Mouse (Mus musculus) central nervous system, embryonic 18 days (tissue): ENCODE measurements around the gene Vsir. TPM values are rescaled to one million over a fixed set of nuclear protein-coding genes. Genes with fewer than 3 reads are reported as not detected.

ENCODE experiments used
- polyA plus RNA-seq: library from polyadenylated mRNA; depleted of rRNA; stranded (reverse); fragments of >200 nt; gene quantifications from 2 replicates; pipeline ENCODE4 v1.2.3, GENCODE M21; 2012; rRNA removed

Vsir gene
- 3.9 and 4.6 TPM in 2 replicates for polyA plus RNA-seq

DNA sequence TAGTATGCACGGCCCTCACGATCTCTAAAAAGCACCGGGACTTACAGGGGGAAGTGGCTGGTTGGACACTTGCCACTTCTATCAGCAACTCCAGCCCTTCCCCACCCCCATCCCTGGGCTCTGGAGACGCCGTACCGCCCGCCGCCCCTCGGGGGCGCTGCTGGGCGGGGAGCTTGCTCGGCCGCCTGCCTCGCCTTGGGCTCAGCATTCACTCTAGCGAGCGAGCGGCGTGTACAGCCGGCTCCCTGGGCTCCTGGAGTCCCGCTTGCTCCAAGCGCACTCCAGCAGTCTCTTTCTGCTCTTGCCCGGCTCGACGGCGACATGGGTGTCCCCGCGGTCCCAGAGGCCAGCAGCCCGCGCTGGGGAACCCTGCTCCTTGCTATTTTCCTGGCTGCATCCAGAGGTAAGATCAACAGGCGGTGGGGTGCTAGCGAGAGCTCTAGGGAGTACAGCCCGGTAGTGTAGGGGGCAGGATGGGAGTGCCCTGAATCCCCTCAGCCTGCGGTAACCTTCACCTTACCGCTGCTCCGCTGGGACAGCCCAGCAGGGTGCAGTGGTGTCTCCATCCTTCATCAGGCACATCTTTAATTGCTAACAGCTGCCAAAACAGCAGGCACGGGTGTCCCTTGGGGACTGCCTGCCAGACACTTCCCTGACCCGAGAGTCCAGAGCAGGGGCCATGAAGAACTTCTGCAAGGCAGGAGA, at the start of gene Vsir:
TSS of gene Vsir (plus strand) at position 151 of the 705 bp plus-strand sequence.

DNA sequence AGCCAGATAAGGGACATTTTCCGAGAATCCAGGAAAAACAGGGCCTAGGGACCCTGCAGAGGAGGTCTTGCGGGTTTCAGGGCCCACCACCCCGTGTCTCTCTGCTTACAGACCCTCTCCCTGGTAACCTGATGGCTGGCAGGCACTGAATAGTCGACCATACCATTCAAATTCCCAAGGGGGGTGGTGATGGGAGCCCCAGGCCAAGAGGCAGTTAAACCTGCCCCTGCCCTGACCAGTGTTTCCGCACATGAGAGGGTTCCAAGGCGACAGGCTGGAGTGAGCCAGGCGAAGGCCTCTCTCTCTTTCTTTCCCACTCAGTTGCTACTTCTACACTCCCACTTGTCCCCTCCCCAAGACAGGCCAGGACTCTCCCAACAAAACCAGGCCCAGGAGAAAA, 52.8 kb downstream of the Vsir start, which contains the start of gene Gm17455:
TSS of gene Gm17455 (plus strand) at position 278 of the 400 bp plus-strand sequence.

Other genes starting within 250 kb of the Vsir start
- 156 and 172 TPM in 2 replicates for gene Spock2, start 240.6 kb upstream of the Vsir start, polyA plus RNA-seq
- 2.1 TPM in 2 replicates for gene Chst3, start 127.6 kb upstream of the Vsir start, polyA plus RNA-seq
- gene Psap, start 69.2 kb upstream of the Vsir start, polyA plus RNA-seq, result 852 and 877 TPM in 2 replicates
- gene Gm17455, start 52.9 kb downstream of the Vsir start, polyA plus RNA-seq, result 6.8 and 7.8 TPM in 2 replicates